Mouse (Mus musculus) duodenum, adult 2 months (tissue): ENCODE results near the gene Rbm20. TPM values are rescaled to one million over a fixed set of nuclear protein-coding genes. Genes with fewer than 3 reads are reported as not detected.

Experiments used
- polyA plus RNA-seq: library from polyadenylated mRNA; depleted of rRNA; stranded (reverse); fragments of >200 nt; gene quantifications from 2 replicates; pipeline ENCODE4 v1.2.3, GENCODE M21; 2012; ENCODE audit warnings: low replicate concordance; rRNA removed

Gene Rbm20
- polyA plus RNA-seq, result 0.28 and 0.53 TPM in 2 replicates

GRCm38 (mm10) chr19:53676718-53677634 lies at the start of gene Rbm20:
TSS of gene Rbm20 (plus strand) at chr19:53677306.

GRCm38 (mm10) chr19:53892061-53892460 lies 215.0 kb downstream of the Rbm20 start, which contains the start of gene Pdcd4:
TSS of gene Pdcd4 (plus strand) at chr19:53892231.

Other genes with a start within 250 kb of the Rbm20 start
- gene Dusp5, start 148.2 kb upstream of the Rbm20 start, polyA plus RNA-seq, result 21.1 and 33.4 TPM in 2 replicates
- 52.5 and 58.3 TPM in 2 replicates for gene Nutf2-ps1, start 88.2 kb upstream of the Rbm20 start, polyA plus RNA-seq
- 0.74 and 1.9 TPM in 2 replicates for gene Smc3, start 76.9 kb upstream of the Rbm20 start, polyA plus RNA-seq
- 1.2 and 2.1 TPM in 2 replicates for gene Pdcd4, start 214.9 kb downstream of the Rbm20 start, polyA plus RNA-seq